Mouse (Mus musculus): ENCODE data around the gene Aim2.

DNA sequence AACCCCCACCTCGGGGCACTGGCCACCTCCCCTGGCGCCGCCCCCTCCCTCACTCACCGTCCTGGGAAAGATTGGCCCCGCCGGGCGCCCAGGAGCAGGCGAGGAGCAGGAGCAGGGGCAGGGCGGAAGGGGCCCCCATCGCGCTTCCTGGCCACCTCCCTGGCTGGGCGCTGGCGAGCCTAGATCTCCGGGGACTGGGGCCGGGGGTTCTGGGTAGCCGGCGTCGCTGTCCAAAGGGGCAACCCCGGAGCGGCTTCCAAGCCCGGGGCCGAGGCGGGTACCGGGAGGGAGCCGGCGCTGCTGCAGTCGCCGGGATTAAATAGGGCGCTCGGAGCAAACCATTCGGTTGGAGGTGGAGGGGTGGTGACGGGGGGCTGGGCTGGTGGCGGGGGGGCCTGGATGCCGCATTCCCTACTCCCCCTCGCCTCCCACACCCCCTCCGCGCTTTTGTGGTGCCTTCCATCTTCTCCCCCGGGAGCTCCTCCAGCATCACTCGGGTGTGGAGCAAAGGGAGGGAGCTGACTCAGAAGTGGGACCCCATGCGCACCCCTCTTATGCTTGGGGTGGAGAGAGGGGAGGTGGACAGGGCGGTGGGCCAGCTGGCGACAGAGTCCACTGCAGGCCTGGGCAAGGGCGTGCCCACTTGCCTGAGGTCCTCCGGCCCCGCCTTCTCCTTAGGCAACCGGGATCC lies 16.8 kb downstream of the Aim2 start, which contains the start of gene Cadm3:
- TF ChIP-seq CTCF (IDR thresholded peaks at IDR 0.05; ENCODE audit: low read depth) (no peak), EP300 (IDR thresholded peaks at IDR 0.05; ENCODE audit: low read depth) (no peak)

All from liver, postnatal 0 days (tissue).